Mouse (Mus musculus) erythroblast, adult 5-6 weeks (primary cell): ENCODE measurements at regions not wholly inside any gene's neighbourhood (a gene's known extent, or its start where the extent isn't known, plus 50 kb on each side); places are given as distances from the start of the nearest gene placed in this dataset.

ENCODE experiments used
- ATAC-seq: replicated peaks from 2 replicates; pipeline ENCODE4 v1.8.0; 2016; ENCODE audit warnings: moderate number of reproducible peaks, mild to moderate bottlenecking, moderate TSS enrichment, inconsistent platforms; ENCODE audit not compliant: poor library complexity, low FRiP score, severe bottlenecking

DNA sequence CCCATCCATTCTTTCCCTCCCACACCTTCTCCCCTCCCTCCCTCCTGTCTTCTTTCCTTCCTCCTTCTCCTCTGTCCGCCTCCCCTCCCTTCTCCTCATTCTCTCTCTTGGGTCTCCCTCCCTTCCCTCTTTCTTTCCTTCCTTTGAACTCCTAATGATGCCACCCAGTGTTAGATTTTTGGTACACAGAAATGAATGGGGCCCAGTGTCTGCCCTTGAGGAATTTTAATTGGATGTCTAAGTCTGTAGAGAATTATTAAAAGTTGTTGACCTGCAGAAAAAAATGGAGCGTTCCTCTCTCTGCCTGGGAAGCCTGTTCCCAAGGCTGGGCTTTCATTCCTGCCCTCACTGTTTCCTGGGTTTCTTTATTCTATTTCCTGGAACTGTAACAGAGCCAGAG lies 434.0 kb upstream of the Fam160b2 start:
- ATAC-seq: no peak

DNA sequence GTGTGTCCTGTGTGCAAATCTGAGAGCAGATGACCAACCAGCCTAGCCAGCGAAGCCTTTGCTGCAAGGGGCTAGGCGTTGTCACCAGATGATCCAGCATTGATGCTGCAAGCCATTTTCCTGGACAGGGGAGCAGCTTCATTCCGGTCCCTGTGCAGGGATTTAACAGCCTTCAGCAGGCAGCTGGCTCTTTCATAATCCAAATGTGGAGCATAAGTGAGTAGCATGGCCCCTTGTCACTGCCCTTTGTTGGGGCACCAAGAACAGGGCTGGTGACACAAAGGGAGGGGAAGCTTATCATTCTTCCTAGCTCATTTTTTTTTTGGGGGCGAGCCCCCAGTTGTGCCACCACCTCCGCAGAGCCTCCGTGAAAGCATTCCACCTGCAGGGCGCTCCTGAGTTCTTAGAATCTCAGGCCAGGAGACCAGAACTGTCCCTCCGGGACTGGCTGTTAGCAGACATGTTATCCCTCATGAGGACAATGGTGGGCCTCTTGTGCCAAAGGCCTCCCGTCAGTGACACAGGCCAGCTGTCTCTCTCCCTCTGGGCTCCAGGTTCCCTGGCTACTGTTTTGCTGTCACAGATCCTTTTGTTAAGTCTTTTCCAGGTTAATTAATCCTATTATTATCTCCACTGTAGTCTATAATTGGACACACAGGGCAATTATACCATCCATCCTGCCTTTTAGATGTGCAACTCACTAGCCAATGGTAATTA lies 430.7 kb upstream of the Fam160b2 start:
- no peak for ATAC-seq
